Mouse (Mus musculus) B cell, adult (primary cell): ENCODE measurements around the gene Olfr1408. TPM values are rescaled to one million over a fixed set of nuclear protein-coding genes. Genes with fewer than 3 reads are reported as not detected.

Experiments
- total RNA-seq: library from RNA; stranded (reverse); gene quantifications from 4 replicates; pipeline ENCODE4 v1.2.4, GENCODE M21; 2023; ENCODE audit not compliant: inconsistent age

The Olfr1408 gene
- total RNA-seq = not detected in 4 replicates

DNA sequence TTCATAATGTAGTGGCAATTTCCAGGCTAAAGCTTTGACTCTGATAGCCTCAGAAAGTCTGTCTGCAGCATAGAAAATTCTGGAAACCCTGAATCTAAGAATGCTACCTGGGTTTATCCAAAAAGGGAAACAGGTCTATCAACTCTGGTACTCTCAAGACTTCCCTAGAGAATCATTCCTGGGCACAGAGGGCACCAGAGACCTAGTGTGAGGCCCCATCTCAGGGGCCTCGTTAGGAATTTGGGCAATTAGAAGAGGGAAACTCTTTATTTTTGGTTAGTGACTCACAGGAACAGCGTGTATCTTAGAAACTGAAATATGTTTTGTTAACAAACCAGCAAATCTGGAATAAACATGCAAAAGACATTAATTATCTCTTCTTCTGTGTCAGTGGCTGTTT is at the start of gene Olfr1408:
Gene Olfr1408 (minus strand): TSS at position 101 of the 400 bp plus-strand sequence.

Other genes with a start within 250 kb of the Olfr1408 start
- not detected in 4 replicates for gene Apcs, start 242.3 kb downstream of the Olfr1408 start, total RNA-seq
- gene Olfr16, start 187.0 kb downstream of the Olfr1408 start, total RNA-seq = not detected in 4 replicates
- gene Olfr1406, start 53.3 kb upstream of the Olfr1408 start, total RNA-seq = not detected in 4 replicates
- gene Olfr218, start 60.4 kb upstream of the Olfr1408 start, total RNA-seq = not detected in 4 replicates
- not detected in 4 replicates for gene Olfr1404, start 75.0 kb upstream of the Olfr1408 start, total RNA-seq
- gene Fcer1a, start 89.8 kb upstream of the Olfr1408 start, total RNA-seq = not detected in 4 replicates
- not detected in 4 replicates for gene Olfr418, start 128.6 kb upstream of the Olfr1408 start, total RNA-seq
- gene Mptx2, start 140.4 kb upstream of the Olfr1408 start, total RNA-seq = not detected in 4 replicates
- not detected in 4 replicates for gene Ackr1, start 196.4 kb upstream of the Olfr1408 start, total RNA-seq
- 117 to 122 TPM (median 120 TPM) in 4 replicates for gene Aim2, start 213.5 kb upstream of the Olfr1408 start, total RNA-seq
- not detected in 4 replicates for gene Cadm3, start 230.3 kb upstream of the Olfr1408 start, total RNA-seq